Mouse (Mus musculus): Measurements from ENCODE around the gene Dcdc2b. TPM values are rescaled to one million over a fixed set of nuclear protein-coding genes. Genes with fewer than 3 reads are reported as not detected.
A peak's percentile ranks its signal among the peaks of the same experiment; 100 is the strongest.

The Dcdc2b gene
- total RNA-seq, 4 experiments from 2014 or later = 0.32 to 1.2 (median 0.82) TPM

GRCm38 (mm10) chr4:129621283-129621841 is 7.3 kb upstream of the Dcdc2b start:
- peak; percentile 78 for DNase-seq (ENCODE audit: low spot score)

GRCm38 (mm10) chr4:129620419-129621282 is 6.6 kb upstream of the Dcdc2b start:
- DNase-seq (ENCODE audit: low spot score) = no peak

GRCm38 (mm10) chr4:129618786-129619691 is 5.0 kb upstream of the Dcdc2b start, which contains the start of gene Iqcc:
Gene Iqcc, minus strand, starts transcription at chr4:129619099.
- DNase-seq (ENCODE audit: low spot score) = peak; percentile 97

- no peak for DNase-seq (ENCODE audit: low spot score)
These were observed 4.0 kb upstream of the Dcdc2b start for GRCm38 (mm10) chr4:129618031-129618430.

- no peak for DNase-seq (ENCODE audit: low spot score)
These were observed 3.1 kb upstream of the Dcdc2b start for GRCm38 (mm10) chr4:129617121-129617641.

- no peak for DNase-seq (ENCODE audit: low spot score)
These were observed 2.6 kb upstream of the Dcdc2b start for GRCm38 (mm10) chr4:129616631-129617030.

- no peak for DNase-seq (ENCODE audit: low spot score)
These were observed 1.8 kb upstream of the Dcdc2b start for GRCm38 (mm10) chr4:129615801-129616290.

GRCm38 (mm10) chr4:129610472-129610871 is 3.6 kb downstream of the Dcdc2b start:
- no peak for DNase-seq (ENCODE audit: low spot score)

- DNase-seq (ENCODE audit: low spot score) = no peak
These were observed 4.0 kb downstream of the Dcdc2b start for GRCm38 (mm10) chr4:129610026-129610425.

GRCm38 (mm10) chr4:129609139-129609631 is 4.9 kb downstream of the Dcdc2b start:
- no peak for DNase-seq (ENCODE audit: low spot score)

GRCm38 (mm10) chr4:129608426-129609025 is 5.5 kb downstream of the Dcdc2b start:
- DNase-seq (ENCODE audit: low spot score) = peak; percentile 79

GRCm38 (mm10) chr4:129600233-129601158 is 13.6 kb downstream of the Dcdc2b start, which contains the start of the genes Eif3i and Tmem234:
Gene Eif3i, minus strand, starts transcription at chr4:129600648.
Gene Tmem234, plus strand, starts transcription at chr4:129600668.
- peak; percentile 87 for DNase-seq (ENCODE audit: low spot score)

- DNase-seq (ENCODE audit: low spot score) = no peak
These were observed 25.2 kb downstream of the Dcdc2b start for GRCm38 (mm10) chr4:129588865-129589264.

- no peak for DNase-seq (ENCODE audit: low spot score)
These were observed 27.1 kb downstream of the Dcdc2b start for GRCm38 (mm10) chr4:129586943-129587342.

GRCm38 (mm10) chr4:129585773-129586172 is 28.3 kb downstream of the Dcdc2b start:
- no peak for DNase-seq (ENCODE audit: low spot score)

- peak; percentile 82 for DNase-seq (ENCODE audit: low spot score)
These were observed 29.0 kb downstream of the Dcdc2b start for GRCm38 (mm10) chr4:129584884-129585608.

- no peak for DNase-seq (ENCODE audit: low spot score)
These were observed 29.7 kb downstream of the Dcdc2b start for GRCm38 (mm10) chr4:129584370-129584769.

GRCm38 (mm10) chr4:129582251-129582650 is 31.8 kb downstream of the Dcdc2b start:
- no peak for DNase-seq (ENCODE audit: low spot score)

- DNase-seq (ENCODE audit: low spot score) = no peak
These were observed 33.7 kb downstream of the Dcdc2b start for GRCm38 (mm10) chr4:129580347-129580746.
